Mouse (Mus musculus): ENCODE results near the gene Arhgap15. TPM values are rescaled to one million over a fixed set of nuclear protein-coding genes. Genes with fewer than 3 reads are reported as not detected.

The Arhgap15 gene
- polyA plus RNA-seq, 1 experiment, result not detected

DNA sequence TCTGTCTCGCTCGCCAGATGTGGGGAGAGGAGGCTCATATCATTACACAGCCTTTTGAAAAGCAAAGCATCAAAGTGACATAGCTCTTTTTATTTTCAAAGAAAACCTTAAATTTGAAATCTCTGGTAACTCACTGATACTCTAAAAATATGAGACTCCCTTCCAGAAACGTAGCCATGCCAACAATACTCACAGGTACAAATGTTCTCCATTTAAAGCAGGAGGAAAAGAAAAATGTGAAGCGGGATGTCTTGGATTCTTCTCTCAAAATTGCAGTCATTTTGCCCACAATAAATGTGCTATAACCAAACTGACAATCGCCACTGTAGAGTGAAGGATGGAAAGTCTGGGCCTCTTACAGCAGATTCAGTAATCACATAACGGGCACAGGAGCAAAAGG lies 635.9 kb downstream of the Arhgap15 start:
- Histone ChIP-seq H3K27ac (ENCODE audit: insufficient read depth, low read length) (no peak overlapping the region), H3K4me3 (ENCODE audit: insufficient read depth, low read length) (no peak overlapping the region), H3K4me1 (ENCODE audit: control insufficient read depth, insufficient read depth, low read length) (no peaks in the 10 kb centered on the region)
- TF ChIP-seq POLR2A (IDR thresholded peaks at IDR 0.05; ENCODE audit: low read depth, low read length) (no peak), CTCF (IDR thresholded peaks at IDR 0.05; ENCODE audit: borderline replicate concordance, insufficient read depth, low read length) (no peak)

DNA sequence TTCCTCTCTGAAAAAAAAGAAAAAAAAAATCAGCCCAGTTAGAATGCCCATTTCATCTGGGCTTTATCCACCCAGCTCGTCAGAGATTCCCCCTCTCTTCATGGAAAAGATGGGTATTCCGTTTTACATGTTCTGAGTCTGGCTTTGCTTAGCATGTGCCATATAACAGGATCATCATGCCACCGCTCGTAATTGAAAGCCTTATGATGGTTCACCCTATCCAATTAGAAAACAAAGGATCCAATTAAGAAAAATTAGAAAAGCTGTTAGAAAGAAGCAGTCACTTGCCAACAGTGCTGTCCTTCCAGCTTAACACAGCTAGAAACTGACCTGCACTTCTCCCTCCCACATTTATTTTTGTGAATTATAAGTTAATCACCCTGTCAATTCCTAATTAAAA lies 640.9 kb downstream of the Arhgap15 start:
- no peaks in the 10 kb centered on the region for H3K4me1 ChIP-seq (ENCODE audit: control insufficient read depth, insufficient read depth, low read length)
- no peak overlapping the region for H3K27ac ChIP-seq (ENCODE audit: insufficient read depth, low read length)
- no peak overlapping the region for H3K4me3 ChIP-seq (ENCODE audit: insufficient read depth, low read length)
- no peak for TF ChIP-seq CTCF (IDR thresholded peaks at IDR 0.05; ENCODE audit: borderline replicate concordance, insufficient read depth, low read length)
- TF ChIP-seq POLR2A (IDR thresholded peaks at IDR 0.05; ENCODE audit: low read depth, low read length), result no peak

DNA sequence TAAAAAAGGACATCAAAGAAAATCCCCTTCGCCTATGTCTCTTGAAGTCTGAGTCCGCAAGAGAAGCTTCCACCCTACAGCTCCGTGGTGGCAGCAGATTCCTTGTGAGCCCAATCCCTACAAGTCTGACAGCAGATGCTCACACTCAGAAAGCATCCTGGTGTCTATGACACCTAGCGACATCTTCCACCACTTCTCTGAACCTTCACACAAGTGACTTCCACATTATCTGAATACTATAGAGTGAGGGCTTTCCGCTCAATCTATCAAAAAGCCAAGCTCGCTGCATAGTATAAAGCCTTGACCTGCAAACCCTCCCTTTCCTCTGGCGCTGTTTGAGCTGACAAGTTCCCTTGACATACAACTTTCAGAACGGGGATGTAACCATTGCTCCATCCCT lies 645.2 kb downstream of the Arhgap15 start:
- Histone ChIP-seq H3K27ac (ENCODE audit: insufficient read depth, low read length) (no peak overlapping the region), H3K4me3 (ENCODE audit: insufficient read depth, low read length) (no peak overlapping the region), H3K4me1 (ENCODE audit: control insufficient read depth, insufficient read depth, low read length) (no peaks in the 10 kb centered on the region)
- TF ChIP-seq POLR2A (IDR thresholded peaks at IDR 0.05; ENCODE audit: low read depth, low read length), result no peak

DNA sequence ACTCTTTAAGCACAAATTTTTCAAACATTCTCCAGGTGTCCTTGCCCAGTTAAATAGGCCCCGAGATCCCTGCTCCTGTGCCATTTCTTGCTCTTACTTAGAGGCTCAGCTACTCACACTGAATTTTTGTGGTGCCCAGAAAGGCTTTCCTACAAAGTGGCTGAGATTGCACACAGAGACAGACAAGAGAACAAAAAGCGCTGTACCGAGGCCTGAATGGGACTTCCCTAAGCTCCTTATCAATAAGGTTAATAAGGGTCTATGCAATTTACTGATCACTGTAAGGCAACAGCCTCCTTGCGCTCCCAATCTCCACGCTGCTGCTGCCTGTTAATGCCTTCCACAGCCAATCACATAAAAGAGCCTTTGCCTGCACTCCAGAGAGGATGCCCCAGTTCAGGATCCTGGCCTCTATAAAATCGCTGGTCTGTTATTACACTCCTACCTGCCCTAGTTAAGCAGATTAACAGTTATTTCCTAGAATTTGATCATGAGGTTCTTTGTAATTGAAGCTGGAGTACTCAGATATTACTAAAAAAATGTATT lies 646.4 kb downstream of the Arhgap15 start:
- no peak for TF ChIP-seq CTCF (IDR thresholded peaks at IDR 0.05; ENCODE audit: borderline replicate concordance, insufficient read depth, low read length)
- TF ChIP-seq POLR2A (IDR thresholded peaks at IDR 0.05; ENCODE audit: low read depth, low read length), result no peak
- Histone ChIP-seq H3K4me1 (ENCODE audit: control insufficient read depth, insufficient read depth, low read length) (no peaks in the 10 kb centered on the region), H3K27ac (ENCODE audit: insufficient read depth, low read length) (no peak overlapping the region), H3K4me3 (ENCODE audit: insufficient read depth, low read length) (no peak overlapping the region)

DNA sequence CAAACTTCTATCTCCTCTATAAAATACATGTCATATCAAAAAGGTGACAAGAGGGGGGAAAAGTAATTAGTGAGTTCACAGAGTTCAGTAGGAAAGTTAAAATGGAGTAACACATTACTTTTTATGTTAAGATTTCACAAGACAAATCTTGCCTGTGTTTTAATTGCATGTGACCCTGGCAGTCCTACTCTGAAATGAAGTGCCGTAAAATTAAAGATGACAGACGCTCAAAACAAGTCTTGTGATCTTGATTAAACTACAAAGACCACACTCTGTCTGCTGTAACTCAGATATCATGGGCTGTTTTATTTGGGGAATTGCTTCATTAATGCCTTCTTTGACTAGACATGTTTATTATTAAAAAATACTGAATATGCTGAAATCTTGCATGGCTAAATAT lies 647.0 kb downstream of the Arhgap15 start:
- Histone ChIP-seq H3K4me1 (ENCODE audit: control insufficient read depth, insufficient read depth, low read length) (no peaks in the 10 kb centered on the region), H3K4me3 (ENCODE audit: insufficient read depth, low read length) (no peak overlapping the region), H3K27ac (ENCODE audit: insufficient read depth, low read length) (no peak overlapping the region)
- TF ChIP-seq POLR2A (IDR thresholded peaks at IDR 0.05; ENCODE audit: low read depth, low read length) (no peak), CTCF (IDR thresholded peaks at IDR 0.05; ENCODE audit: borderline replicate concordance, insufficient read depth, low read length) (no peak)

DNA sequence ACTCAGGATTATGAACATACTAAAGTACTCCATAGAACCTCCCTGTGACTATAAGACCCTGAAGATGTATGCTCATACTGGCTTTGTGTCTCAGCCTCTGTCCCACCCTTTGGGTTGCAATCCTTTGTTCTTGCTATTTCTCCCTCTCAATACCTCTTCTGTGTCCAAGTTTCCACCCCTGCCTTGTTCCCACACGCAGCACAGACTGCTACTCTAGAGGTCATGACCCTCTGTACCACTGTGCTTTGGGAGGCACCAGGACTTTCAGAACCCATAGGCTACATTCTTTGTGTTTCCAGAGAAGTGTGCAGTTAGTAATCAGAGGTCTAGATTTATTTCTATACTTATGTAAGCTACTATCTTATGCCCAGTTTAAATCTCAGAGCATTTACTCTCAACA lies 648.6 kb downstream of the Arhgap15 start:
- H3K4me3 ChIP-seq (ENCODE audit: insufficient read depth, low read length), result no peak overlapping the region
- no peak overlapping the region for H3K27ac ChIP-seq (ENCODE audit: insufficient read depth, low read length)
- no peak for TF ChIP-seq POLR2A (IDR thresholded peaks at IDR 0.05; ENCODE audit: low read depth, low read length)
- no peak for TF ChIP-seq CTCF (IDR thresholded peaks at IDR 0.05; ENCODE audit: borderline replicate concordance, insufficient read depth, low read length)
- H3K4me1 ChIP-seq (ENCODE audit: control insufficient read depth, insufficient read depth, low read length), result no peaks in the 10 kb centered on the region

DNA sequence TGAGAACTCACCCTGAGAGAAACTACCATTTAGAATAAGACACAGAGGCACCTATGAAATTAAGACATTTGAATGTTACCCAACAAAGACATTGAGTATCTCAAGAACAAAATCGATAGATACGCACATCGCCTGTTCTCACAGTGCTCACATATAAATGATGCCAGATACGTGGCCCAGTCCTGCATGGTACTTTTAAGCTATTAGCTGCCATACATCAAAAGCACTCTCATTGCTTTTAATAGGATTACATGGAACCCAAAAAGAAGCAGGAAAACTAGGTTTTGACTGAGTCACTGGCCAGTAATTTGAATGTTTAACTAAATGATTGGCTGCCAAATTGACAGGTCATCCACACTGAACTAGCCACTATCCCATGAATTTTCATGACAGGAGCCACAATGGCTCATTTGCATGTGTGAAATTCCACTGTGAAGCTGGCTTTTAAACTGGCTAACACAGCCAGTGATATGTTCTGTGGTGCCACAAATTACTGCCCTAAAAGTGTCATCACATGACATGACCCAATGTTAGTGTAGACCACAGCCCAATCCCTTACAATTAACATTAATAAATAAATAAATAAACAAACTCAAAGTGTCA lies 649.2 kb downstream of the Arhgap15 start:
- H3K4me3 ChIP-seq (ENCODE audit: insufficient read depth, low read length), result no peak overlapping the region
- no peak overlapping the region for H3K27ac ChIP-seq (ENCODE audit: insufficient read depth, low read length)
- TF ChIP-seq POLR2A (IDR thresholded peaks at IDR 0.05; ENCODE audit: low read depth, low read length) (no peak), CTCF (IDR thresholded peaks at IDR 0.05; ENCODE audit: borderline replicate concordance, insufficient read depth, low read length) (no peak)
- H3K4me1 ChIP-seq (ENCODE audit: control insufficient read depth, insufficient read depth, low read length), result no peaks in the 10 kb centered on the region

DNA sequence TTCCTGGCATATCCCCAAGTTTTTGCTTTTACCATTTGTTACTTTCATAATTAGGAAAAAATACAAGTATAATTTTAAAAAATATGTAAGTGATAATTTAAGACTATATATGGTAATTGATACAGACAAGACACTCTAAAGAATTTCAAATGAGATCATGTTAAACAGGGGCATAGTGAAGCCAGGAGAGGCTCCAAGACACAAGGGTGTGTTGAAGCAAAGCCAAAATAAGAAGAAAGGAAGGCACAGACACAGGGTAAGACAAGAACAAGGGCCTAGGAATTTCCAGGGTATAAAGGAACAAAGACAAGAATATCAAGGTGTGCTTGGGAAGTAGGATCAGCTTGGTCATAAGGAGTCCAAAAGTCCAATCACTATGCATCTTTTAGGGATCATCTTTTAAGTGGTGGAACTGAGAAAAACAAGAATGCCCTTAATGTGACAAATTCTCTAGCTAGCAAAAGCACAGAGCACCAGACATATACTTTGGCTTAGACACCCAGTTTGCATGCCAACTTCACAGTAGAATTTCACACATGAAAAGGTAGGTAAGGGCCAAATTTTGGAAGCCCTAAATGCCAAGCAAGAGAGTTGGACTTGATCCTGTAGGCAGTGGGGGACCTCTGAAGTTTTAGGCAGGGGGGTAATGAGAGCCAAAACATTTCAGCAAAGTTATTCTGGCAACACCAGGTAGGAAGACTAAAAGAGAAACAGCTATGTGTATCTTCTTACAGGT lies 650.7 kb downstream of the Arhgap15 start:
- no peak for TF ChIP-seq CTCF (IDR thresholded peaks at IDR 0.05; ENCODE audit: borderline replicate concordance, insufficient read depth, low read length)
- TF ChIP-seq POLR2A (IDR thresholded peaks at IDR 0.05; ENCODE audit: low read depth, low read length), result no peak
- Histone ChIP-seq H3K4me3 (ENCODE audit: insufficient read depth, low read length) (no peak overlapping the region), H3K27ac (ENCODE audit: insufficient read depth, low read length) (no peak overlapping the region), H3K4me1 (ENCODE audit: control insufficient read depth, insufficient read depth, low read length) (no peaks in the 10 kb centered on the region)

DNA sequence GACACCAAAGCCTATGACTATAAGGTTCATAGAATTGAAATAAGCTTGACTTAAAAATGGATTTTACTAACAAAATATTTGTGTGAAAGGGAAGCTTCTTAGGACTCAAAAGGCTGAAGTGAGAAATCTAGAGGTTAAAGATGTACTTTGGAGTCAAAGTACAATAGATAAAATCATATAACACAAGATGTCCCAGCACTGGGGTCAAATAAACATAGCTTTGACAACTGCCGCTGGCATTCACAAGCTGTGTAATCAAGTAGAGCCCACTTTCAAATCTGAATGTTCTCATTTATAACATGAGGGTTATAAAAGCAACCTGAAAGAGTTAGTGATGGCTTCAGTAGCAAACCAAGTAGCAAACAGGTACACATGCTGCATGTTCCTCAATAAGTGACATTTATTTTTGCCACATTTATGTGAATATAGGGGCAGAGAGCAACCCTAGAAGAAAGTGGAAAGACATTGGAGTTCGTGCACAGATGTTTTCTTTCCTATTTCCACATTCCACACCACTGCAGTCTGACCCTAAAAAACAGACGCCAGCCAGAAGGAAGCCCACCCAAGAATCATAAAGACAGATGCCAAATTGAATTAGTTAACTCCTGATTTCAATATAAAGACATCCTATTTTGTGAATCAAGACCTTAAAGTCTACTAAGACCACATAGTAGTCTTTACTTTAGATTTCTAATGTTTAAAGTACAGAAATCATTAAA lies 653.2 kb downstream of the Arhgap15 start:
- H3K27ac ChIP-seq (ENCODE audit: insufficient read depth, low read length), result no peak overlapping the region
- H3K4me1 ChIP-seq (ENCODE audit: control insufficient read depth, insufficient read depth, low read length), result no peaks in the 10 kb centered on the region
- TF ChIP-seq POLR2A (IDR thresholded peaks at IDR 0.05; ENCODE audit: low read depth, low read length) (no peak), CTCF (IDR thresholded peaks at IDR 0.05; ENCODE audit: borderline replicate concordance, insufficient read depth, low read length) (no peak)
- H3K4me3 ChIP-seq (ENCODE audit: insufficient read depth, low read length), result no peak overlapping the region

DNA sequence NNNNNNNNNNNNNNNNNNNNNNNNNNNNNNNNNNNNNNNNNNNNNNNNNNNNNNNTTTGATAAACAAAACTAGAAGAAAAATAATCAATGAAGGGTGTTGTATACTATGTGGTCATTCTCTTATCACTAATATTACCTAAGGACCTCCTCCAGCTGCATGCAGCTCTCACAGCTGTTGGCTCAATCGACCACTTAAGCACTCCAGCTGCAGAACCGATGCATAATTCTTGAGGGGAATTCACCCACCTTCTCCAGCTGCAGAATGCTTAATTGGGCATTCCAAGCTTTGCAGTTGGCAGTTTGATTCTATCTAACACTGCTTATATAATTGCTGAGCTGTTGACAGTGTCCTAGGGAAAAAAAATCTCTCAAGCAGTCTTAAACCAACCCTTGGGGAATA lies 663.0 kb downstream of the Arhgap15 start:
- no peak for TF ChIP-seq POLR2A (IDR thresholded peaks at IDR 0.05; ENCODE audit: low read depth, low read length)
- no peak for TF ChIP-seq CTCF (IDR thresholded peaks at IDR 0.05; ENCODE audit: borderline replicate concordance, insufficient read depth, low read length)
- Histone ChIP-seq H3K4me1 (ENCODE audit: control insufficient read depth, insufficient read depth, low read length) (no peaks in the 10 kb centered on the region), H3K27ac (ENCODE audit: insufficient read depth, low read length) (no peak overlapping the region), H3K4me3 (ENCODE audit: insufficient read depth, low read length) (no peak overlapping the region)

Data from embryonic fibroblast, embryonic 13.5 days (primary cell).